Mouse (Mus musculus): ENCODE results near the gene Alg6. TPM values are rescaled to one million over a fixed set of nuclear protein-coding genes. Genes with fewer than 3 reads are reported as not detected.

The Alg6 gene
- total RNA-seq (2023) = 9.5 TPM

DNA sequence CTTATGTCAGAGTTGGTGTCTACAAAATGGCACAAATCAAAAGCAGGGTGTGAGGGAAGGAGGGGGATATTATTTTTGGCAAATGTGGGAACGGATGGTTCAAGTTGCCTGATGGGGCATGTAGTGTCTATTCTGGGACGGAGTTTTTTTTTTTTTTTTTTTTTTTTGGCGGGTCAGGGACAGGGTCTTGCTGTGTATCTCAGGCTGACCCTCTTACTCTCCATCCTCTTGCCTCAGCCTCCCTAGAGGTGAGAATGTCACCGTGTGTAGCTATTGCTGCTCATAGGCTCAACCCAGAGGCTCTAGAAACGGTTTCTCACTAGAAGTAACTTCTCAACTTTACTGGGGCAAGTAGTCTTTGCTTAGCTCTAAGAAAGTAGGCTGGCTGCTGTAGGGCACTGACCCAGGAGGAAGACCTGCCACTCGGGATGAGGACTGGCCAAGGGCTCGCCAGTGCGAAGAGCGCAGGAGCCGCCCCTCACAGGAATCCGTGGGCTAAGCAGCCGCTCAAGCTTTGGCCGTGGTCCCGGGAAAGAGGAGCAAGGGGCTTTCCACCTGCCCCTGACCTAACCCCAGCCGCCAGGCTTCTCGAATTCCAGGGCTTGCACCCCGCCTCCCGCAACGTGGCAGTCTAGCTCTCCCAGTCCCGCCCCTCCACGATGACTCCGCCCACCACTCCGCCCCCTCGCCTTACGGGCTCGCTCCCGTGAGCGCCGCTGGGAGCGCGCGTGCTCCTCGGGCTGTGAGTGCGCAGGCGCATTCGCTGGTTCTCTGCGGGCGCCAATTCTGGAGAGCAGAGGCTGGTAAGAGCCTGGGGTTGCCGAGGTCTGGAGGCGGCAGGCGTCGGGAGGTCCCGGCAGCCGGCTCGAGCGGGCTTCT lies at the start of gene Alg6:
Gene Alg6 (plus strand): TSS at position 761 of the 879 bp plus-strand sequence.

Other genes starting within 250 kb of the Alg6 start
- gene Foxd3, start 59.4 kb upstream of the Alg6 start, total RNA-seq (2023) = not detected
- 12.2 TPM for gene Efcab7, start 113.5 kb downstream of the Alg6 start, total RNA-seq (2023)
- gene Pgm1, start 213.8 kb downstream of the Alg6 start, total RNA-seq (2023) = 17.2 TPM
- gene Itgb3bp, start 214.1 kb downstream of the Alg6 start, total RNA-seq (2023) = 8.5 TPM